Mouse (Mus musculus): ENCODE data around the gene Nr4a1.

The Nr4a1 gene

GRCm38 (mm10) chr15:101283911-101284750, 30.1 kb downstream of the Nr4a1 start, which contains the start of gene Atg101:
Gene Atg101, plus strand, starts transcription at chr15:101284272.
- peak; percentile 86 for DNase-seq (ENCODE audit: low read depth, low spot score)

- DNase-seq (ENCODE audit: low read depth, low spot score): no peak
These were observed 32.2 kb downstream of the Nr4a1 start for GRCm38 (mm10) chr15:101286129-101286770.

- no peak for DNase-seq (ENCODE audit: low read depth, low spot score)
These were observed 33.3 kb downstream of the Nr4a1 start for GRCm38 (mm10) chr15:101287361-101287760.

- no peak for DNase-seq (ENCODE audit: low read depth, low spot score)
These were observed 36.3 kb downstream of the Nr4a1 start for GRCm38 (mm10) chr15:101290354-101290753.

GRCm38 (mm10) chr15:101292012-101292411, 37.9 kb downstream of the Nr4a1 start:
- no peak for DNase-seq (ENCODE audit: low read depth, low spot score)

- DNase-seq (ENCODE audit: low read depth, low spot score): no peak
These were observed 39.1 kb downstream of the Nr4a1 start, which contains the start of gene 6030408B16Rik for GRCm38 (mm10) chr15:101293025-101293621. Gene 6030408B16Rik, plus strand, starts transcription at chr15:101293212.

GRCm38 (mm10) chr15:101294028-101294894, 40.2 kb downstream of the Nr4a1 start:
- no peak for DNase-seq (ENCODE audit: low read depth, low spot score)

- DNase-seq (ENCODE audit: low read depth, low spot score): no peak
These were observed 41.0 kb downstream of the Nr4a1 start for GRCm38 (mm10) chr15:101295106-101295505.

GRCm38 (mm10) chr15:101295616-101296015, 41.5 kb downstream of the Nr4a1 start:
- DNase-seq (ENCODE audit: low read depth, low spot score): no peak

GRCm38 (mm10) chr15:101296091-101296490, 42.0 kb downstream of the Nr4a1 start:
- no peak for DNase-seq (ENCODE audit: low read depth, low spot score)

- DNase-seq (ENCODE audit: low read depth, low spot score): no peak
These were observed 43.9 kb downstream of the Nr4a1 start for GRCm38 (mm10) chr15:101297988-101298387.

- no peak for DNase-seq (ENCODE audit: low read depth, low spot score)
These were observed 44.5 kb downstream of the Nr4a1 start for GRCm38 (mm10) chr15:101298550-101298949.

- DNase-seq (ENCODE audit: low read depth, low spot score): no peak
These were observed 45.5 kb downstream of the Nr4a1 start for GRCm38 (mm10) chr15:101299480-101299960.

GRCm38 (mm10) chr15:101300128-101300527, 46.1 kb downstream of the Nr4a1 start:
- no peak for DNase-seq (ENCODE audit: low read depth, low spot score)

- DNase-seq (ENCODE audit: low read depth, low spot score): no peak
These were observed 48.1 kb downstream of the Nr4a1 start for GRCm38 (mm10) chr15:101302201-101302600.

- DNase-seq (ENCODE audit: low read depth, low spot score): no peak
These were observed 49.8 kb downstream of the Nr4a1 start for GRCm38 (mm10) chr15:101303830-101304229.

- no peak for DNase-seq (ENCODE audit: low read depth, low spot score)
These were observed 52.4 kb downstream of the Nr4a1 start for GRCm38 (mm10) chr15:101306459-101306858.

GRCm38 (mm10) chr15:101308440-101309348, 54.6 kb downstream of the Nr4a1 start:
- DNase-seq (ENCODE audit: low read depth, low spot score): no peak

GRCm38 (mm10) chr15:101309493-101309892, 55.4 kb downstream of the Nr4a1 start:
- no peak for DNase-seq (ENCODE audit: low read depth, low spot score)

- no peak for DNase-seq (ENCODE audit: low read depth, low spot score)
These were observed 57.2 kb downstream of the Nr4a1 start for GRCm38 (mm10) chr15:101311087-101311770.
